Mouse (Mus musculus) spleen, adult 2 months (tissue): ENCODE data around the gene Slit1. TPM values are rescaled to one million over a fixed set of nuclear protein-coding genes. Genes with fewer than 3 reads are reported as not detected.

Experiments
- DNase-seq, 2 experiments: peaks; one replicate each; pipeline versions ENCODE4 v3.0.0 to v3.0.0-alpha.2; 2012 to 2021; ENCODE audit warnings: low spot score in 2 of 2, low read depth in 1 of 2
- H3K27ac ChIP-seq: fragments of 200-500 bp; 2 replicates; pipeline ENCODE4 v1.5.1; 2012; ENCODE audit warnings: low read length, inconsistent platforms; ENCODE audit not compliant: insufficient read depth
- H3K27me3 ChIP-seq: fragments of 200-500 bp; 2 replicates; pipeline ENCODE4 v1.6.1; 2012; ENCODE audit warnings: mild to moderate bottlenecking, moderate library complexity, low read length, inconsistent platforms; ENCODE audit not compliant: control insufficient read depth, insufficient read depth
- H3K36me3 ChIP-seq: fragments of 200-500 bp; 2 replicates; pipeline ENCODE4 v1.6.1; 2012; ENCODE audit warnings: mild to moderate bottlenecking, low read length, inconsistent platforms; ENCODE audit not compliant: control insufficient read depth, insufficient read depth
- H3K4me1 ChIP-seq: fragments of 200-500 bp; 2 replicates; pipeline ENCODE4 v1.6.1; 2011; ENCODE audit warnings: inconsistent platforms; ENCODE audit not compliant: control insufficient read depth, insufficient read depth, insufficient read length
- H3K4me3 ChIP-seq: fragments of 200-500 bp; 2 replicates; pipeline ENCODE4 v1.5.1; 2011; ENCODE audit warnings: mild to moderate bottlenecking, inconsistent platforms; ENCODE audit not compliant: insufficient read depth, insufficient read length; ENCODE audit errors: extremely low read depth
- CTCF ChIP-seq: fragments of 200-500 bp; IDR thresholded peaks from 2 replicates; pipeline ENCODE4 v1.5.1; 2011; ENCODE audit warnings: mild to moderate bottlenecking, inconsistent platforms; ENCODE audit not compliant: insufficient read depth, insufficient read length, insufficient replicate concordance; ENCODE audit errors: extremely low read depth
- POLR2A ChIP-seq: fragments of 200-500 bp; IDR thresholded peaks from 2 replicates; pipeline ENCODE4 v1.6.1; 2011; ENCODE audit warnings: low read depth, low read length, inconsistent platforms
- WGBS: fragments of 180-500 bp; shearing (Covaris S2); methylation state at CpG from one replicate; pipeline ENCODE4 v1.1.7; 2018; 5-methylcytosine and 5-hydroxymethylcytosine counted together
- polyA plus RNA-seq: library from polyadenylated mRNA; depleted of rRNA; stranded (reverse); fragments of >200 nt; gene quantifications from 2 replicates; pipeline ENCODE4 v1.2.3, GENCODE M21; 2012; rRNA removed

Gene Slit1
- 0.66 and 0.78 TPM in 2 replicates for polyA plus RNA-seq

GRCm38 (mm10) chr19:41743396-41743795, at the start of gene Slit1:
Gene Slit1 (minus strand): TSS chr19:41743665.
- Histone ChIP-seq H3K27me3 (peaks cover 2% of the 10 kb centered on the region; the same call in 1 of the 2 replicates), H3K4me3 (peak within 1 kb of the TSS; percentile 19; the same call in 1 of the 2 replicates), H3K27ac (no peak within 1 kb of the TSS), H3K4me1 (peaks cover 8% of the 10 kb centered on the region), H3K36me3 (no peaks in the 10 kb centered on the region)
- 3% methylated on average over 39 of the region's 44 CpGs for WGBS
- no peak for DNase-seq
- no peak for TF ChIP-seq POLR2A
- no peak for TF ChIP-seq CTCF

GRCm38 (mm10) chr19:41792934-41793486, 49.5 kb upstream of the Slit1 start:
- Histone ChIP-seq H3K36me3 (no peaks in the 10 kb centered on the region), H3K27ac (no peak overlapping the region), H3K4me3 (no peak overlapping the region), H3K4me1 (no peaks in the 10 kb centered on the region), H3K27me3 (no peaks in the 10 kb centered on the region)
- TF ChIP-seq CTCF (no peak), POLR2A (no peak)
- no peak for DNase-seq
- 70% methylated on average over 1 of the region's 1 CpGs for WGBS

- no peak for DNase-seq
- 98% methylated on average over 2 of the region's 2 CpGs for WGBS
- H3K4me3 ChIP-seq = no peak overlapping the region
- TF ChIP-seq POLR2A (no peak), CTCF (no peak)
- no peaks in the 10 kb centered on the region for H3K27me3 ChIP-seq
- no peaks in the 10 kb centered on the region for H3K36me3 ChIP-seq
- no peak overlapping the region for H3K27ac ChIP-seq
- H3K4me1 ChIP-seq = no peaks in the 10 kb centered on the region
Observed at GRCm38 (mm10) chr19:41791384-41791783, 47.9 kb upstream of the Slit1 start.

- no peaks in the 10 kb centered on the region for H3K4me1 ChIP-seq
- WGBS = 84% methylated on average over 10 of the region's 10 CpGs
- no peak overlapping the region for H3K4me3 ChIP-seq
- no peak for DNase-seq
- TF ChIP-seq CTCF (no peak), POLR2A (no peak)
- no peaks in the 10 kb centered on the region; the same call in 1 of the 2 replicates for H3K36me3 ChIP-seq
- no peaks in the 10 kb centered on the region for H3K27me3 ChIP-seq
- no peak overlapping the region for H3K27ac ChIP-seq
Observed at GRCm38 (mm10) chr19:41789110-41789961, 45.9 kb upstream of the Slit1 start.

GRCm38 (mm10) chr19:41786896-41787295, 43.4 kb upstream of the Slit1 start:
- H3K36me3 ChIP-seq = no peaks in the 10 kb centered on the region; the same call in 1 of the 2 replicates
- no peaks in the 10 kb centered on the region for H3K4me1 ChIP-seq
- no peaks in the 10 kb centered on the region for H3K27me3 ChIP-seq
- H3K27ac ChIP-seq = no peak overlapping the region
- no peak for DNase-seq
- WGBS = 98% methylated on average over 1 of the region's 1 CpGs
- no peak overlapping the region for H3K4me3 ChIP-seq
- no peak for TF ChIP-seq CTCF
- no peak for TF ChIP-seq POLR2A

GRCm38 (mm10) chr19:41777514-41777913, 34.0 kb upstream of the Slit1 start:
- 82% methylated on average over 6 of the region's 6 CpGs for whole genome bisulfite sequencing
- Histone ChIP-seq H3K4me3 (no peak overlapping the region), H3K36me3 (peaks cover 7% of the 10 kb centered on the region; the same call in 1 of the 2 replicates), H3K27me3 (no peaks in the 10 kb centered on the region), H3K4me1 (no peaks in the 10 kb centered on the region), H3K27ac (no peak overlapping the region)
- no peak for DNase-seq
- TF ChIP-seq POLR2A = no peak
- no peak for TF ChIP-seq CTCF

- Histone ChIP-seq H3K4me1 (no peaks in the 10 kb centered on the region), H3K36me3 (peaks cover 3% of the 10 kb centered on the region; the same call in 1 of the 2 replicates), H3K27me3 (no peaks in the 10 kb centered on the region), H3K4me3 (no peak overlapping the region), H3K27ac (no peak overlapping the region)
- DNase-seq = no peak
- WGBS = 39% methylated on average over 7 of the region's 7 CpGs
- TF ChIP-seq CTCF (no peak), POLR2A (no peak)
Observed at GRCm38 (mm10) chr19:41768711-41769110, 25.2 kb upstream of the Slit1 start.
